Comparison of ENCODE assay signal across 9 mouse cellular contexts in genomic region chr5:35670412-35670801, GRCm38 (mm10). TPM values are rescaled to one million over a fixed set of nuclear protein-coding genes. Genes with fewer than 3 reads are reported as not detected.
DNase-seq lines count a peak whose midpoint lies in the region; ATAC-seq and TF ChIP-seq lines count a peak whose summit lies in the region.
"Had no signal": no experiment of that assay in that cellular context is flagged by ENCODE, and none has a peak within 500 bp of the region (broad histone marks: within the 10 kb centered on the region; RNA-seq: fewer than 3 reads in every experiment).

No protein-coding gene starts in this region.

- no peak overlapping the region for H3K9ac ChIP-seq in forebrain, postnatal 0 days
- no peak overlapping the region for H3K9ac ChIP-seq in neural tube, embryonic 11.5 days (ENCODE audit: low read length)
- H3K9ac ChIP-seq in neural tube, embryonic 13.5 days = no peak overlapping the region
- H3K9ac ChIP-seq: liver, embryonic 13.5 days had no signal

- no peak overlapping the region for H3K4me3 ChIP-seq in forebrain, embryonic 10.5 days
- H3K4me3 ChIP-seq in forebrain, postnatal 0 days (ENCODE audit: low read depth, low read length) = no peak overlapping the region
- H3K4me3 ChIP-seq in neural tube, embryonic 11.5 days (ENCODE audit: low read depth, low read length) = no peak overlapping the region
- no peak overlapping the region for H3K4me3 ChIP-seq in neural tube, embryonic 13.5 days
- H3K4me3 ChIP-seq: liver, embryonic 13.5 days had no signal

- ATAC-seq in forebrain, postnatal 0 days = no peak
- ATAC-seq in neural tube, embryonic 11.5 days (ENCODE audit: insufficient read depth, low FRiP score, low TSS enrichment) = no peak
- 0 out of 2 replicates have a peak, but pooled peaks have one; percentile 36 for ATAC-seq in neural tube, embryonic 13.5 days (ENCODE audit: low read depth)

- DNase-seq in forebrain, embryonic 10.5 days (ENCODE audit: extremely low spot score, low spot score) = no peak
- no peak for DNase-seq in forebrain, postnatal 0 days
- peak; percentile 29 for DNase-seq in neural tube, embryonic 11.5 days (ENCODE audit: low spot score)
- DNase-seq in neural tube, embryonic 10.5 days (ENCODE audit: extremely low spot score, low spot score) = no peak
- DNase-seq in layer of hippocampus, postnatal 10 days (ENCODE audit: low spot score in 2 of 2) = peak; percentile 59 to 61
- DNase-seq in embryo, embryonic 9.5 days (ENCODE audit: extremely low spot score) = no peak
- no peak for DNase-seq in thymus, postnatal 25 days
- DNase-seq: liver, embryonic 13.5 days had no signal

- 60% methylated on average over 6 of the region's 6 CpGs for WGBS in forebrain, embryonic 10.5 days
- WGBS in forebrain, postnatal 0 days = 57% methylated on average over 6 of the region's 6 CpGs
- WGBS in neural tube, embryonic 11.5 days = 55% methylated on average over 6 of the region's 6 CpGs
- 52% methylated on average over 6 of the region's 6 CpGs for WGBS in neural tube, embryonic 13.5 days

- H3K27ac ChIP-seq in forebrain, embryonic 10.5 days = peak overlapping the region; percentile 64; the same call in 1 of the 2 replicates
- H3K27ac ChIP-seq in forebrain, postnatal 0 days (ENCODE audit: low read depth, low read length) = no peak overlapping the region
- no peak overlapping the region for H3K27ac ChIP-seq in neural tube, embryonic 11.5 days (ENCODE audit: low read depth, low read length)
- 0 out of 2 replicates have a peak overlapping the region, but pooled peaks have one; percentile 18 for H3K27ac ChIP-seq in neural tube, embryonic 13.5 days (replicated peaks)
- H3K27ac ChIP-seq: liver, embryonic 13.5 days had no signal

- no peak for TF ChIP-seq CTCF in forebrain, postnatal 0 days (IDR thresholded peaks at IDR 0.05; ENCODE audit: low read depth)

- H3K4me1 ChIP-seq in forebrain, embryonic 10.5 days = peaks cover 49% of the 10 kb centered on the region
- no peaks in the 10 kb centered on the region for H3K4me1 ChIP-seq in forebrain, postnatal 0 days (ENCODE audit: insufficient read depth)
- H3K4me1 ChIP-seq in neural tube, embryonic 11.5 days (ENCODE audit: control insufficient read depth, insufficient read depth, low read length) = 0 out of 2 replicates have a peak, but pooled peaks cover 2% of the 10 kb centered on the region
- H3K4me1 ChIP-seq in neural tube, embryonic 13.5 days (replicated peaks) = peaks cover 38% of the 10 kb centered on the region

- H3K9me3 ChIP-seq in forebrain, embryonic 10.5 days = no peaks in the 10 kb centered on the region
- no peaks in the 10 kb centered on the region for H3K9me3 ChIP-seq in forebrain, postnatal 0 days (ENCODE audit: low read length)
- no peaks in the 10 kb centered on the region for H3K9me3 ChIP-seq in neural tube, embryonic 11.5 days (ENCODE audit: control insufficient read depth, low read length)
- H3K9me3 ChIP-seq in neural tube, embryonic 13.5 days = no peaks in the 10 kb centered on the region
- H3K9me3 ChIP-seq: liver, embryonic 13.5 days had no signal

- no peaks in the 10 kb centered on the region for H3K36me3 ChIP-seq in forebrain, embryonic 10.5 days (replicated peaks)
- no peaks in the 10 kb centered on the region for H3K36me3 ChIP-seq in forebrain, postnatal 0 days (ENCODE audit: insufficient read depth)
- H3K36me3 ChIP-seq in neural tube, embryonic 11.5 days (ENCODE audit: control insufficient read depth, insufficient read depth, low read length) = no peaks in the 10 kb centered on the region
- H3K36me3 ChIP-seq in neural tube, embryonic 13.5 days = no peaks in the 10 kb centered on the region
- H3K36me3 ChIP-seq: liver, embryonic 13.5 days had no signal

- no peak overlapping the region for H3K4me2 ChIP-seq in forebrain, postnatal 0 days (ENCODE audit: low read depth)
- H3K4me2 ChIP-seq in neural tube, embryonic 11.5 days (ENCODE audit: low read depth) = no peak overlapping the region
- H3K4me2 ChIP-seq in neural tube, embryonic 13.5 days = no peak overlapping the region
- H3K4me2 ChIP-seq: liver, embryonic 13.5 days had no signal

- no peaks in the 10 kb centered on the region for H3K27me3 ChIP-seq in forebrain, embryonic 10.5 days (ENCODE audit: poor library complexity, severe bottlenecking)
- no peaks in the 10 kb centered on the region for H3K27me3 ChIP-seq in forebrain, postnatal 0 days (ENCODE audit: insufficient read depth, low read length)
- H3K27me3 ChIP-seq in neural tube, embryonic 11.5 days (ENCODE audit: control insufficient read depth, insufficient read depth, low read length) = no peaks in the 10 kb centered on the region
- no peaks in the 10 kb centered on the region for H3K27me3 ChIP-seq in neural tube, embryonic 13.5 days
- H3K27me3 ChIP-seq: liver, embryonic 13.5 days had no signal

RNA-seq across cellular contexts. Expression of gene Htra3, which starts 9.2 kb away (rescaled TPM):
- polyA plus RNA-seq in forebrain, embryonic 10.5 days (2016; fragmentation: Nextera tagmentation; extraction: Ambion mirVana) = 3.1 and 3.6 TPM in 2 replicates
- 11.1 and 13.2 TPM in 2 replicates for total RNA-seq in forebrain, postnatal 0 days (2014; rRNA removed)
- polyA plus RNA-seq in forebrain, postnatal 0 days (2015; fragmentation: Nextera tagmentation; extraction: Ambion mirVana) = 16.4 and 16.9 TPM in 2 replicates
- polyA plus RNA-seq in neural tube, embryonic 11.5 days (2014; fragmentation: Nextera tagmentation; extraction: Ambion mirVana) = 7.5 and 7.9 TPM in 2 replicates
- 10 to 100 TPM; 15.4 to 18.2 TPM for total RNA-seq in layer of hippocampus, postnatal 10 days (2021)
- polyA plus RNA-seq in neural tube, embryonic 13.5 days (2015; fragmentation: Nextera tagmentation; extraction: Ambion mirVana) = 16.2 TPM in 2 replicates

Comparison
In these comparisons a context has a peak if more than half of its experiments do, and no peak if none do; other contexts are left out.
1. DNase-seq: peak in neural tube, embryonic 11.5 days (single experiment) and layer of hippocampus, postnatal 10 days (2 of 2); none in forebrain, embryonic 10.5 days (single experiment), forebrain, postnatal 0 days (single experiment), neural tube, embryonic 10.5 days (single experiment), embryo, embryonic 9.5 days (single experiment) and thymus, postnatal 25 days (single experiment).
2. H3K27ac ChIP-seq: peak in forebrain, embryonic 10.5 days (single experiment) and neural tube, embryonic 13.5 days (single experiment); none in forebrain, postnatal 0 days (single experiment) and neural tube, embryonic 11.5 days (single experiment).